Mouse (Mus musculus) MEL-GATA-1-ER (cell line): ENCODE results near the gene Txk.

ENCODE experiments used
- DNase-seq: peaks from one replicate; pipeline ENCODE4 v3.0.0-alpha.2; 2012; ENCODE audit warnings: low read depth; ENCODE audit errors: extremely low read depth

The Txk gene

DNA sequence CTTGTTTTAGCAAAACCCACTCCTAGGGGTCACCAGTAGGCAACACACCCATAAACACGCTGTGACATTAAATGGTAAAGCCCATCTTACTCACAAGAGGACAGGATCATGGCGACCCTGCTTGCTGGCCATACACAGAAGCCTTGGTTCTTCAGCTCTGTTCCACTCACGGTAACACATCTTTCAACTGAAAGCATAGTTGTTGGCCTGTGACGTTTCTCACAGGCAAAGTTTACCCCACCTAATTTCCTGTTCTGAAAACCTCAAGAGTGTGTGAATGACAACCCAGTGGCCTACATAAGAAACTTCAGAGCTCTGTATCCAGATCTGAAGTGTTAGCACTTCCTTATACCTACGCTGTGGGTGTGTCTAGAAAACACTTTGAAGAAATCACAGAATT, at the start of gene Txk:
Gene Txk (minus strand): TSS at position 193 of the 400 bp plus-strand sequence.
- no peak for DNase-seq

DNA sequence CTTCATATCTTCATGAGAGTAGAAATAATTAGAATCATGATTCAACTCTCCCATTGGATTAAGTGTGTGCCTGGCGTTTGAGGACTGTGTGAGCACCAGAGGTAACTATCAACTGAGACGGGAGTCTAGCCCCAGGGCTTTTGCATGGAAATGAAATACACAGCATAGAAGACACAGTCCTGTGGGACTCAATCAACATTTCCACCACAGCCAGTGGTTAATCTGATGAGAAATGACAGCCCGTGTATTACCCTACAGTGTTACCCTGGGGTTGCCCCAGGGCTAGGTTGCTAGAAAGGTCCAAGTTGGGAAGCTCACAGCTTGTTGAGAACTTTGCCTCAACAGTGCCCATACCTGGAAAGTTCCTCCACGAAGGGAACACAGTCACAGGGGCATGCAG, 46.0 kb upstream of the Txk start:
- no peak for DNase-seq

DNA sequence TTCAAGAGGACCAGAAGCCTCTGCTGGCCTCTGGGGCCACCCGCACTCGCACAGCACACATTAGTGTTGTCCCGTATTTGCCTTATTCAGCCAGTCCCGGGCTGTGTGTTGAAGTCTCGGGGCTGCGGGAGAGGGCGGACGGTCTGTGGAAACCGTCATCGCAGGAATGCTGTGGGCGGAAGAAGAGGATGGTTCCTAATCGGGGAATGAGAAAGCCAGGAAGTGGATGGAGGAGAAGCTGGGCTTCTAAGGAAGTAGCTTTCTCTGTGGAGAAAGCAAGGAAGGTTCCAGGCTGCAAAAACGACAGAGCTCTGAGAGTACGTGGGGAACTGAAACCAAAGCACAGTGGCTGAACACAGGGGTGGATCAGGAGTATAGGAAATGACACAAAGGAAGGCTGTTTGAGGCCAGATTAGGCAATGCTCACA, 43.6 kb upstream of the Txk start:
- DNase-seq, result no peak

DNA sequence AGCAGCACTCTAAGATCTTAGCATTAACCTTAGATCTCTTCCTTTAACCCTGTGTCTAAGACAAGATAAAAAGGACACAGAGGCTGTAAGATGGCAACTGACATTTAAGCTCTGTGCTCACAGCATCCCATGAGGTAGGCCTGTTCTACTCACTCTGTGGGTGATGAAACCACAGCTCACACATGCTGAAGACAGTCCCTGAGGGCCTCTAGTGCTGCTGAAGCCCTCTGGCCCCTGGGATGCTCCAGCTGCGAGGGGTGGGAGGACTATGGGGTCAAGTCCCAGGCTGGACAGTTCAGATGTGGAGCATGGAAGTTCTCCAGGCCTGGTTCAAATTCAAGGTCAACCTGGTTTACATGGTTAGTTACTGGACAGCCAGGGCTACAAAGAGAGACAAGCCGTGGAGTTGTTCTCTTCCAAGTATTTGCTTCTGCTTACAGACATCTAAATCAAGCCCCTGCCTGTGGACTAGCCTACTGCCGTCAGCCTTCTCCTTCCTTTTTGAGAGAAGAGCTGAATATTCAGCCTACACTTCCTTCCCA, 40.8 kb upstream of the Txk start:
- DNase-seq, result no peak

DNA sequence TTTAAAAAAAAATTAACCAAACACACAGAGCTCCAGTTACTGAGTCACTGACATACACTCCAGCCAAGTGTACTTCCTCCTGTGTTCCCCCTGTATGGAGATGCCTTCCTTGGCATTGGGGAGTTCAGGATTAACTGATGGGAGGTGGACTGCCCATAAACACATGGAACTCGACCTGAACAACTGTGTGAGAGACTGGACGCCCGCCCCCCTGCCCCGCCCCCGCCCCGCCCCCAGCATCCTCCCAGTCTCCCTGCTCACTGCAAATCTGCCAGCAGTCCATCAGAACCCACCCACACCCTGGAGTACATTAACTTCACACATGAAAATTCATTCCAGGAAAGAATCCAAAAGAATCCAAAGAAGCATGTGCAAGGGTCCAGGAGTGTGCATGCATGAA, 39.2 kb upstream of the Txk start:
- DNase-seq, result no peak

DNA sequence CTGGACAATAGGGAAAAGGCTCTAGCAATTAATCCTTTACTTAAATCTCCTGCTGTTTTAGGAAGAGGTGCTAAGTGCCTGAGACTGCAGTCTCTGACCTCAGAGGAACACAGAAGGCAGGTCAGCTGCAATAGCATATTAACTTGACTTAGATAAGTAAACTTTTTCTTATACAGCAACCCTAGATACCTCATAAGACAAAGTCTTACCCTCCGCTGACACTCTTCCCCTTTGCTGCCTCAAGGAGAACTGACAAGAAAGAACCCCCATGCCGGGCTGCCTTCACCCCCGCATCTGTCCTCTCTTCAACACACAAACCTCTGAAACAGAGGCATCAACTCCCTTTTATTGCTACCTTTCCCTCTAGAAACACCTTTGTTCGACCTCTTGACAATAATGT, 38.8 kb upstream of the Txk start:
- no peak for DNase-seq

DNA sequence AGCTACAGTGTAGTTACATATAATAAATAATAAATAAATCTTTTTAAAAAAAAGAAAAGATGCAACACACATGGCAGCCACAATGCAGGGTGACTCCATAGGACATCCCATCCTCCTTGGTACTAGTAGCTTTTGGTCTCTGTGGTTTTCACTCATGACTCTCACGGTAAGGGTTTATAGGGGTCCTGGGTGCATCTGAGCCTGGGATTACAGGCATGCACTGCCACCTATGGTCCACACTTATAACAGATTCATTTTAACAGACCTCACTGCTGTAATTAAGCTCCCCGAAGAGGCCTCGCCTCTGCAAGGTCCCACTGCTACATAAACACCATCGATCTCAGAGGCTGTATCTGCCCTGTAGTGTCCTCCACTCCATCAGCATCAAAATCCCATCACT, 32.9 kb upstream of the Txk start:
- DNase-seq, result no peak

DNA sequence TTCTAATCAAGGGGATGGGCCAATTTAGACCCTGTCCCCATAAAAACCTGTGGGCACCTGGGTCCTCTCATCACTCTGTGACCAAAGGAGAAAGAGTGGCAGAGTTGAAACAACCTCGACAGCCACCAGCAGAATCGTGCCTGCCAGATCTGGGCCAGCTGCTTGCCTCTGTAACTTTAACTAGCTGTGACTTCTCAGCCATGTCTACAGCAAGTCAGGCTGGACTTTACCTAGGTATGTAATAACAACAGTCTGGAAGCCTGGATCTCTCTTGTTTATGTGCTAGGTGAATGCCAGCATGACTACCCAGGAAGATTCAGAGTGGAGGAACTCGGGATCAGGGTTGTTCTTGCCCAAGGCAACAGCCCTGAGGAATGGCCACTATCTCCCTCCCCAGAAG, 32.1 kb upstream of the Txk start:
- no peak for DNase-seq

DNA sequence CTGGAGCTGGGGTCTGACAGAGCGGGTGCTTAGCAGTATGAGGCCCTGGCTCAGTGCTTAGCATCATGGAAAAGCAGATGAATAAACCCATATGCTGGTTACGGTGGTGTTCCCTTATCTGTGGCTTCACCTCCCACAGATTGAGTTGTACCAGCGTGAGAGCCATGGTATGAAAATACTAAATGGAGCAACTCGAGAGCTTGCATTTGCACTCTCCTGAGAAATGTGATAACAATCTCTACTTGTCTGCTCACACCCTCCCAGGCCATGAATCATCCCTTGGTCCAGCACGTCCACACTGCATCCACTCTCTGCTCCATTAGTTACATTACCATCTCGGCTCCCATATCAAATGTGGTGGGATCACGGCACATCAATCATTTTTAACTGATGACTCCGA, 31.4 kb upstream of the Txk start:
- DNase-seq, result no peak

DNA sequence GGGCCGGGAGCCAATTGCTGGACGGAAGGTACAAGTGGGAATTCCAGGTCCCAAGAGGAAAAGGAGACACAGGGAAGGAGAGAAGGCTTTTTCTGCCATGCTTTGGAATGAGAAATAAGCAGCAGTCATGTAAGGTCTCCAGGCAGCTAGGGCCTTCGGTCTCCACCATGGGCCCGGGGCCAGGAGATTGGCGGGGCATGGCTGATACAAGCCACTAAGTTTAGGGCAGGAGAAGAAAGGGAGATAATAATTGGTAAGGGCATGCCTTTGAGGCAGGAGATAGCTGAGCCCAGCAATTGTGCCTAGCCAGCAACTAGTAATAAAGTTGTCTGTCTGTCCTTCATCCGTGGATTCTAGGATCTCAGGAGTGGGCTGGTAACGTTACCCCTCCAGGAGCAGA, 30.5 kb upstream of the Txk start:
- no peak for DNase-seq

DNA sequence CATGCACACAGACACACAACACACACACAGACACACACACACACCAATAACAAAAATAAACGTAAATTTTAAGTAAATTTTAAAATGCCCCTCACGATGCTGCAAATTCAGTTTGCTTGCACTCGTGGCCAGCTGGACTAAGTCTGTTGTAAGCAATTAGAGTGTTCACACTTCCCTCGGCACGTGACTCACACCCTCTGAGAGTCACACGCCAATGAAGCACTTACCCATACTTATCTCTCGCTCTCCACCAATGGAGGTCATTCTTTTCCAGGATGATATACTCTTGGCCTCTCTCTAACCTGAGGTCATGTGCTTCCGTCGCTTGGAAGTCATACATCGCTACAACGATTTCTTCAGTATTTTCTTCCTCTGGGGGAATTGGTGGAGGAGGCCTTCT, 29.2 kb upstream of the Txk start:
- DNase-seq, result no peak

DNA sequence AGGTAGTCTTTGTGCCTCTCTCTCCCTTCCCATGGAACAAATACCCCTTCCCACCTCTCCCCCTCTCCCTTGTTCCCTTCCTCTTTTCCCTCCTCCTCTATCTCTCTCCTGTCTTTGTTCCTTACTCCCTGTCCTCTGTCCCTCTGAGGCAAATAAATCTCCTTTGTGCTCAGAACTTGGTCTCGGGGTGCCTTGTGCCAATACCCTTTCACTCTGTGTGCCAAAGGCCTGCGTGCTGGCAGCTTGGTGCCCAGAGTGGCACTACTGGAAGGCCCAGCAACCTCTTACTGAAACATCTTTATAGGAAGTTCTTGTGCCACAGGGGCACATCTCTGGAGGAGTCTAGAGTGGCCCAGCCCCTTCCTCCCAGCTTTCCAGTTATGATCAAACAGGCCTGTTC, 24.0 kb upstream of the Txk start:
- no peak for DNase-seq

DNA sequence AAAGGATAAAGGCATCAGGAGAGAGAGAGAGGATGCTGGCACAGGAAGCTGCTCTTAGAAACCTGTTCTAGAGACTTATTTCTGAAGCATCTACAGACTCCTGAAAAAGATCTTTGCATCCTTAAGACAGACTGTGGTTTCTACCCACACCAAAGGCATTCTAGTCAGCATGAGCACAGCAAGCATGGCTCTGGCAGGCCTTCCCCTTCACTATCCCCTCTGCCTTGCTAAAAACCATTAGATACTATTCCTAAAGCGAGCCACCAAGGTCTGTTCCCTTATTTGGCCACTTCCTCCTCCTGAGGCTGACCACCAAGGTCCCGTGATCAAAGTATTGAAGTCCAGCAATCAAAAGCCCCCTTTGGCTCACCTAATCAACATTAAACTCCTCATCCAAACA, 23.6 kb upstream of the Txk start:
- DNase-seq, result no peak

DNA sequence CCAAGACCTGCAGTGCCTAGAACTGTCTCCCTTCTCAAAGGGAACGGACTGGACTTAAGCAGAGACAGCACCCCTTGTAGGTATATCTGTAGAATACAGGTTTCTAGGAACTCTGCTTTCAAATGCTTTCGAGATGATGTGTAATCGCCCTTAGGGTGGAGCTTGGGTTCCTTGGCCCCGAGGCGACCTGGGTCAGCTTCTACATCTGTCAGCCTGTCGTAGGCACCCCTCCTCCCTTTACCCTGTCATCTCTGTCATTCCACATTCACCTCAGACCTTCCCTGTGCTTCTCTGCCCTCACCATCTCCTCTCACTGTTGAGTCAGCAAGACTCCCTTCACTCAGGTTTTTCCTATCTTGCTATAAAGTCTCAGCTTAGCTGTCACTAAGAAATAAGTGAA, 17.3 kb upstream of the Txk start:
- DNase-seq, result no peak

DNA sequence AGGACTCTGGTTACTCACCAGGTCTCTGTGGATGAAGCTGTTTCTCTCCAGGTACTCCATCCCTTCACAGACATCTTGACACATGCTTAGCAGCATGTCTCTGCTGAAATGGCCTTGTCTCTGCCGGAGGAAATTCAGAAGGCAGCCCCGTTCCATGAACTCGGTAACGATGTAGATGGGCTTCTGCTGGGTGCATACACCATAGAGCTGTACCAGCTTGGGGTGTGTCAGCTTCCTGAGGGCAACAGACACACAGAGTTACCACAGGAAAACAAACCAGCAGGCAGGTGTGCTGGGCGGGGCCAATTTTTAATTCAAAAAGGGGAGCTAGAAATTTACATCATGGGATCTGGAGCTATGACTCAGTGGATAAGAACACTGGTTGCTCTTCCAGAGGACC, 11.0 kb upstream of the Txk start:
- DNase-seq, result no peak

DNA sequence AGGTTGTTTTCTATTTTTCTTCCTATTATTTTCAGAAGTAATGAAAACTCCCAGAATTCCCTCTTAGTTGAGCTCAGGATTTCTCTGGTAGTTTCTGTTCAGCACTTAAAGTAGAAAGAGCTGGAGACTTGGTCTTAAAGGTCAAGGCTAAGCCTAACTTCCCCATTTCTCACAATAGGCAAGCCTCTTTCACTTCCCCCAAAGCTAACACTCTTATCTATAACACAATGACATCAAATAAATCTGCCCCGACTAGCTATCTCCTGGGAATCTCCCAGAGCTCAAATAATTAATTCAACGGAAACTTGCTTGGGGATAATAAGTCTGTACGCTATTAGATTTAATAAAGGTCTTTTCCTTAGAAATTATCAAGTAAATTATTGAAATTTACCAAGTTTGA, 10.4 kb upstream of the Txk start:
- peak; percentile 43 for DNase-seq

DNA sequence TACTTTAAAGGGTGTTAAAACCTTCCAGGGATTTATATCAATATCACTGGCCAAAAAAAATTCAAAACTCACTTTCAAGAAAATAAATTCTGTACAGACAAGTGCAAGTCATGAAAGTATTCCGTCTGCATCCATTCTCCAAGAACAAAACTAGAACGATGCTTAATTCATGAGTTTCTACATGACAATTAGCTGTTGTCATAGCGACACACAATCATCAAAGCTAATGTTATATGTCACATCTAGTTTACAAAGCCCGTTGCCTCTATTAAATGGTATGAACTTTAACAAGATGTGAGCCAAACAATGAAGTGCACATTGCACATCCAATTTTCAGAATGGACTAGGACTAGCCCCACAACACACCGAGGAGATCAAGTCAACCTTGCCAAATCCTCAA, 9.2 kb upstream of the Txk start:
- no peak for DNase-seq

DNA sequence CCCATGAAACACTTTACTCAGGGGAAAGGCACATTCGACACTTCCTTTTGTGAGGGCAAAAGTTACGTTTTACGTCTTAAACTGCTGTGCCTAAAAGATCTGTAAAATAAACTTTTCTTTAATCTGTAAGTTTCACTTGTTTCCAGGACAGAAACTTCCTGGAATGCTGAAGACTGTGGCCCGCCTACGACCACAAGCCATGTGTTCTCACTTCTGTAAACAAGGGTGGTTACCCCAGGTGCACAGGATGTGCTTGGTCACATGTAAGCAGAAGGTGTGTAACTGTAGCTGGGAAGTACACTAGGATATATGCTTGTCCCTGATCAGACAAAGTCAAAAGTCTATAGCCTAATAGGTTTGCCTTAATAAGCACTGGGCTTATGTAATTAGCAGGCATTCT, 8.7 kb upstream of the Txk start:
- DNase-seq, result no peak

DNA sequence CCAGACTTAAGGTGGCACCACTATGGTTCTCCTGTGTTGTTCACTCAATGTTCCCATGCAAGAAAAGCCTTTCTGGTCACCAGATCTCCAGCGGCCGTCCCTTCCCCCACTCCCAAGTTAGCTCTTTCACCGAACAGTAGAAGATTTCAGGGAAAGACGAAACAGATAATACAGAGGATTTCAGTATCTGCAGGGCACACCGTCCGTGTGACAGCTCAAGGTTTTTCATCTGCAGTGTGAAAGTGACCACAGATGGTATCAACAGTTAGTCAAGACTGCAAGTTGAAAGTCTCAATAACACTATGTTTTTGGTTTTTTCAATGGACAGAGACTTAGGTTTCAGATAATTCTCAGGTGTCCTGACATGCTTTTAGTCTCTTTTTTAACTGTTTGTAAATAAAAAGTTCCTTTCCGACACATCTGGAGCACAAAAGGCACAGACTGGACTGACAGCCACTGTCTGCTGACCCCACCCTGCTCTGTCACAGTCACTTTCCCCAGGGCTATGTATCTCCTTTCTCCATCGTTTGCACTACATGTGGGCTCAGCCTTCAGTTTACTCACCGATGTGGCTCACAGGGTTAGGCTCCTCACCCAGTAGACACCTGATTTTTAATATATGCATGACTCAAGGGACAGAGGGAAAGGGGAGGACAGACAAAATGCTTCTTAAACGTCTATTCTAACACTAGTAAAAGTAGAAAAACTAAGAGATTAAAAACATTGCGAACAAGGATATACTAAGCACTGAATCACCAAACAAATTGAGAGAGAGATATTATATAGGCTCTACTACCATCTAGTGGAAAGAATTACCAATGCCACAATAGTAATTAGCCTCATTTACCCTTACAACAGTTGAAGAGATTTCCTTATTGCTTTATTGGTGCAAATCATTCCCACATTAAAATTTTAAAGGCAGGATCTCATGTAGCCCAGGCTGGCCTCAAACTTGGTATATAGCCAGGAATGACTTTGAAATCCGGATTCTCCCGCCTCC, 6.6 kb upstream of the Txk start:
- DNase-seq, result no peak

DNA sequence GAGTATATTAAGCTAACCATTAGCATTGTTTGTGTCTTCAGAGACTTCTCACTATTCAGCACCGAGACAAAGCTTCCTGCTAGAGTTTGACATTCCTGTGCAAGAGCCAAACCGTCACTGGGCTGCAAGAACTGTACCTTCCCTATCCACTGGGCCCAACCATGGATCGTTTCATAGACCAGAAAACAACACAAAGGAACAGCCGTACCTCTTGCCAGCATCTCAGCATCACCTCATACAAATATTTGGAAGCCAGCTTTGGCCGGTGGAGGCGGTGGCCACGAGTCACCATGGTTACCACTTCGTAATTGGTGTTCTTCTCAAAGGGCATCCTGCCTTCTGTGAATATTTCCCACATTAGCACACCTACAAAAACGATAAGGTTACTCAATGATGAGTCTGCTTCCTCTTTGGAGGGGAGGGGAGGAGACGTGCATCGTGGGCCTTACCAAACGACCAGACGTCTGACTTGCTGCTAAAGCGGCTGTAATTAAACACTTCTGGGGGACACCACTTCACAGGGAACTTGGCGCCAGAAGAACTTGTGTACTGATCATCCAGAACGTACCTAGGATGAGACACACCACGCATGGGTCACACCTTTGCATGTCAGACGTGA, 4.7 kb upstream of the Txk start:
- no peak for DNase-seq

DNA sequence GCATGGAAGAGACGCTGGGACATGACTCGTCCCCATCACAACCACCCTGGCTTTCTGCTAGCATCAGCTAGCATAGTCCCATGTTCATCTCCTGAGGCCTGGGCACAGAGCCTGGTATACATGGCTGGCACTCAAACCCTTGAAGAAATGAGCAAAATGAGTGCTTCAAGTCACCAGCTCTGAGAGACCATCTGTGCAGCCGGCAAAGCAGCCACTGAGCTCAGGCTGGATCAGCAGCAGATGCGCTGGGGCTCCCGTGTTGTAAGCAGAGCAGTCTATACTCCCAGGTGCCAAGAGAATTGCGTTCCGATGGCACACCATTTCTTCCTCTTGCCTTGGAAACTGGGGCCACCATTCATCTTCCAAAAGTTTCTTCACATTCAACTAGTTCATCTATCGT, 3.4 kb upstream of the Txk start:
- DNase-seq, result no peak

DNA sequence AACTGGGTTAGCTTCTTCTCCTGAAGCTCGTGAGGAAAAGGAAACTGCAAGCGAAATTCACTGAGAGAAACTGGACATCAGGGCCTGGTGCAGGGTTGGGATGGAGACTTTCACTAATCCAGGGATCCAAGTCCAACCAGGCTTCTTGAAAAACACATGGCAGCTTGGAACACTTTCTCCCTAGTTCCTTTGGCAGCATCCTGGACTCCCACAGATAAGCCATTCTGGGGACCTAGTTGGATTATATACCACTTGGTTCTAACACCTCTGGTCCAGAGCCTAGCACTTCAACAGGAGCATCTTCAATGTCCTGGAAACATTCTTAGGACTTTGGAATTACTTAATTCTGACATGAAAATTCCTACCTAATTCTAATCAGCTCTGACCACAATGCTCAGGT, 2.5 kb upstream of the Txk start:
- DNase-seq, result no peak
